Mouse (Mus musculus) hindbrain, embryonic 10.5 days (tissue): Measurements from ENCODE around the gene Wbp4. TPM values are rescaled to one million over a fixed set of nuclear protein-coding genes. Genes with fewer than 3 reads are reported as not detected.
"Not testable (repeated sequence)": the region's sequence is repeated elsewhere in the genome, so short reads cannot be mapped to it uniquely, and the experiment has no call there.

Experiments used
- DNase-seq: peaks from one replicate; pipeline ENCODE4 v3.0.0-alpha.2; 2017; ENCODE audit warnings: low spot score
- H3K27ac ChIP-seq: fragments of 300-500 bp; sonication (generic); 2 replicates; pipeline ENCODE4 v1.5.1; 2016; ENCODE audit warnings: mild to moderate bottlenecking, moderate library complexity
- H3K27me3 ChIP-seq: fragments of 300-500 bp; sonication (generic); 2 replicates; pipeline ENCODE4 v1.6.1; 2016; ENCODE audit warnings: mild to moderate bottlenecking; ENCODE audit not compliant: poor library complexity, insufficient read depth, severe bottlenecking
- H3K36me3 ChIP-seq: fragments of 300-500 bp; sonication (generic); 2 replicates; pipeline ENCODE4 v1.6.1; 2016; ENCODE audit warnings: mild to moderate bottlenecking, moderate library complexity
- H3K4me1 ChIP-seq: fragments of 300-500 bp; sonication (generic); replicated peaks from 2 replicates; pipeline ENCODE4 v1.6.1; 2016; ENCODE audit warnings: mild to moderate bottlenecking
- H3K4me3 ChIP-seq: fragments of 300-500 bp; sonication (generic); 2 replicates; pipeline ENCODE4 v1.5.1; 2016; ENCODE audit warnings: mild to moderate bottlenecking, moderate library complexity
- H3K9me3 ChIP-seq: fragments of 300-500 bp; sonication (generic); 2 replicates; pipeline ENCODE4 v1.6.1; 2016; ENCODE audit warnings: mild to moderate bottlenecking, moderate library complexity
- WGBS: fragments of 180-500 bp; shearing (Covaris S2); methylation state at CpG from one replicate; pipeline ENCODE4 v1.1.7; 2016; 5-methylcytosine and 5-hydroxymethylcytosine counted together
- polyA plus RNA-seq: library from polyadenylated mRNA; unstranded; fragments of >200 nt; fragmentation: Nextera tagmentation; extraction: Ambion mirVana; gene quantifications from 2 replicates; pipeline ENCODE4 v1.2.1, GENCODE M21; 2016

The Wbp4 gene
- polyA plus RNA-seq, 1 experiment from 2014 or later: 38.9 TPM

GRCm38 (mm10) chr14:79473384-79473783 lies 7.9 kb downstream of the Wbp4 start:
- Histone ChIP-seq H3K27me3 (no peaks in the 10 kb centered on the region), H3K4me3 (no peak overlapping the region), H3K9me3 (no peaks in the 10 kb centered on the region), H3K27ac (no peak overlapping the region), H3K4me1 (no peaks in the 10 kb centered on the region), H3K36me3 (peaks cover 99% of the 10 kb centered on the region)
- no peak for DNase-seq
- WGBS: 87% methylated on average over 2 of the region's 2 CpGs

DNA sequence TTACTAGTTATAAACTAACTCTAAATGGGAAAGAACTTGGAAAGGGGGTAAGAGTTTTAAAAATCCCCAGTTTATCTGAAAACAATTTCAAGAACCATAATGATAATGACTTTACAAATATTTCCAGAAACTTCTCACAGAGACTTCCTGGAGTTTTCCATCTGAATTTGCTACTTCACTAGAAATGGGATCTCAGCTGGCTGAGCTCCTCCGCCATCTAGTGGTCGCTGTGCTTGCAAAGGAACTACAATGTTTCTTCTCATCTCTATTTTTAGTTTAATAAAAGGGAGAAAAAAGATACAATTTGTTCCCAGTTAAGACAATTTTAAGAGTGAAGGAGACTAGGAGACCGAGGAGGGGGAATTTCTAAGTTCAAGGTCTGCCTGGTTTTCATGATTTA lies 13.7 kb downstream of the Wbp4 start:
- DNase-seq: no peak
- H3K36me3 ChIP-seq: peaks cover 97% of the 10 kb centered on the region
- 29% methylated on average over 3 of the region's 3 CpGs for WGBS

DNA sequence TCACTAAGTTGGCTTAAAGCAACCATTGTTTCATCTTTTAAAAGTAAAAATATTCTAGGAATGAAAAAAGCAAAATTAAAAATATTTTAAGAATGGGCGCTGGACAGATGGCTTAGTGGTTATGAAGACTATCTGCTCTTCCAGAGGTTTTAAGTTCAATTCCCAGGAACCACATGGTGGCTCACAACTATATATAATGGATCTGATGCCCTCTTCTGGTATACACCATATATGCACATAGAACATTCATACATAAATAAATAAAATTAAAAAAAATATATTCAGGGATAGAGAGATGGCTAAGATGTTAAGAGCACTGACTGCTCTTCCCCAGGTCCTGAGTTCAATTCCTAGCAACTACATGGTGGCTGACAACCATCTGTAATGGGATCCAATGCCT lies 15.7 kb downstream of the Wbp4 start:
- Histone ChIP-seq H3K27me3 (no peaks in the 10 kb centered on the region), H3K9me3 (no peaks in the 10 kb centered on the region), H3K4me1 (no peaks in the 10 kb centered on the region), H3K27ac (no peak overlapping the region), H3K4me3 (no peak overlapping the region), H3K36me3 (peaks cover 97% of the 10 kb centered on the region)
- 95% methylated on average over 1 of the region's 1 CpGs for WGBS
- no peak for DNase-seq

More for the DNA sequence above, 13.7 kb downstream of the Wbp4 start:
- Histone ChIP-seq H3K27me3 (no peaks in the 10 kb centered on the region), H3K27ac (no peak overlapping the region), H3K4me3 (no peak overlapping the region), H3K9me3 (no peaks in the 10 kb centered on the region), H3K4me1 (no peaks in the 10 kb centered on the region)

- Histone ChIP-seq H3K27me3 (no peaks in the 10 kb centered on the region), H3K4me1 (no peaks in the 10 kb centered on the region), H3K4me3 (no peak overlapping the region), H3K9me3 (0 out of 2 replicates have a peak, but pooled peaks cover 4% of the 10 kb centered on the region), H3K36me3 (peaks cover 62% of the 10 kb centered on the region), H3K27ac (no peak overlapping the region)
- no peak for DNase-seq
- 93% methylated on average over 4 of the region's 4 CpGs for WGBS
Observed at GRCm38 (mm10) chr14:79460988-79461387, 20.3 kb downstream of the Wbp4 start.

GRCm38 (mm10) chr14:79460401-79460800 lies 20.9 kb downstream of the Wbp4 start:
- 0 out of 2 replicates have a peak, but pooled peaks cover 4% of the 10 kb centered on the region for H3K9me3 ChIP-seq
- H3K27me3 ChIP-seq: no peaks in the 10 kb centered on the region
- peaks cover 56% of the 10 kb centered on the region for H3K36me3 ChIP-seq
- H3K27ac ChIP-seq: no peak overlapping the region
- no peak overlapping the region for H3K4me3 ChIP-seq
- DNase-seq: no peak
- WGBS: 88% methylated on average over 1 of the region's 1 CpGs
- H3K4me1 ChIP-seq: no peaks in the 10 kb centered on the region

GRCm38 (mm10) chr14:79452591-79452934 lies 28.8 kb downstream of the Wbp4 start:
- not testable (repeated sequence) for H3K4me1 ChIP-seq, H3K27me3 ChIP-seq, H3K4me3 ChIP-seq, DNase-seq, H3K36me3 ChIP-seq, H3K27ac ChIP-seq
- 98% methylated on average over 8 of the region's 10 CpGs for WGBS
- peaks cover 15% of the 10 kb centered on the region for H3K9me3 ChIP-seq

DNA sequence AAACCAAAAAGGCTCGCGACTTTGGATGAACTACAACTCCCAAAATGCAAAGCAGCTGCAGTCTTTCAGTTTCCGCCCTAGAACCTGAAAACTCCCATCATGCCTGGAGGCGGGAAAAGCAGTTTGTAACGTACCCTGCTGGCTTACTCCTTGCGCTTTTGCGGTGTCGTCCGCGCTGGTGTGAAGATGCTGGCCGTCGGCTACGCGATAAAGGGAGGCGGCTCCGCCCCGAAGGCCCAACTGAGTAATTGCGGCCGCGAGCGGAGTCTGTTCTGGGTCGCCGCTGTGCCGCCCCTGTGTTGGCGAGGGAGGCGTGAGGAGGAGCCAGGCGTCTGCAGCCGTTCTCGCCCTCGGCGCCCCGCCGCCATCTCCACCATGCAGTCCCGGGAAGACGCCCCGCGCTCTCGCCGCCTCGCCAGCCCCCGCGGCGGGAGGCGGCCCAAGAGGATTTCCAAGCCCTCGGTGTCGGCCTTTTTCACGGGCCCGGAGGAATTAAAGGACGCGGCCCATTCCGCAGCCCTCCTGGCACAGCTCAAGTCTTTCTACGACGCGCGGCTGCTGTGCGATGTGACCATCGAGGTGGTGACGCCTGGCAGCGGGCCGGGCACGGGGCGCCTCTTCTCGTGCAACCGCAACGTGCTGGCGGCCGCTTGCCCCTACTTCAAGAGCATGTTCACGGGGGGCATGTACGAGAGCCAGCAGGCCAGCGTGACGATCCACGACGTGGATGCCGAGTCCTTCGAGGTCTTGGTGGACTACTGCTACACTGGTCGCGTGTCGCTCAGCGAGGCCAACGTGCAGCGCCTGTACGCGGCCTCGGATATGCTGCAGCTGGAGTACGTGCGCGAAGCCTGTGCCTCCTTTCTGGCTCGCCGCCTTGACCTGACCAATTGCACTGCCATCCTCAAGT lies 29.4 kb downstream of the Wbp4 start, which contains the start of gene Kbtbd6:
Gene Kbtbd6 (plus strand): TSS at position 155 of the 910 bp plus-strand sequence.
- peak; percentile 89 for DNase-seq
- peaks cover 15% of the 10 kb centered on the region for H3K9me3 ChIP-seq
- H3K36me3 ChIP-seq, H3K27me3 ChIP-seq, H3K4me1 ChIP-seq: not testable (repeated sequence)
- 17% methylated on average over 43 of the region's 89 CpGs for WGBS
- H3K4me3 ChIP-seq: peak within 1 kb of the TSS; percentile 63
- peak within 1 kb of the TSS; percentile 90 for H3K27ac ChIP-seq

DNA sequence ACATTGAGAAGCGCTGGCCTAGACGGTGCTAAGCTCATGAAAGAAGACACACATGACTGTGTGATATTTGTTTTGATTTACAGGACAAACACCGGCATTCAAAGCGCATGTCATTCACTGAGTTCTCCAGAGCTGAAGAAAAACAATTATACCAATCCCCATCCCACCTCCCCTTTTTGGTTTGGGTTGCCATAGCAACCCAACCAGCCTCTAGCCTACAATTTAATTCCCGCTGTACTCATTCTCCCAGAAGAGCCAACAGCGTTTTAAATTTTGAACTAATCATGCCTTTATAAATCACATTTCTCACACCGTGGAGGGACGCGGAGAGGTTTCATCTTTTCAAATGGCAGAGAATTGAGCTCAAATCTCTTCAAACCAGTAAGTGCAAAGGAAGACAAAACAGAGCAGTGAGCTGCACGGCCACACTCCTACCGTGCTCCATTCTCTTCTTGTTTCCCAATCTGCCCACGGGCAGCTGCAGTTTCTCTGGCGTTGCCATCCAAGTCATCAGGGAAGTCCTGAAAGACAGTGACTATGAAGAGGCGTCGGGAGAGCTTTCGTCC lies 36.2 kb downstream of the Wbp4 start:
- WGBS: 39% methylated on average over 16 of the region's 16 CpGs
- Histone ChIP-seq H3K9me3 (no peaks in the 10 kb centered on the region), H3K27ac (peak overlapping the region; percentile 62), H3K4me3 (peak overlapping the region; percentile 35), H3K4me1 (peaks cover 16% of the 10 kb centered on the region), H3K27me3 (no peaks in the 10 kb centered on the region), H3K36me3 (no peaks in the 10 kb centered on the region)
- DNase-seq: peak; percentile 35

GRCm38 (mm10) chr14:79444601-79445000 lies 36.7 kb downstream of the Wbp4 start:
- Histone ChIP-seq H3K27me3 (no peaks in the 10 kb centered on the region), H3K36me3 (no peaks in the 10 kb centered on the region), H3K27ac (no peak overlapping the region), H3K4me3 (no peak overlapping the region), H3K4me1 (peaks cover 16% of the 10 kb centered on the region), H3K9me3 (peaks cover 3% of the 10 kb centered on the region; the same call in 1 of the 2 replicates)
- no peak for DNase-seq
- WGBS: 86% methylated on average over 9 of the region's 9 CpGs

DNA sequence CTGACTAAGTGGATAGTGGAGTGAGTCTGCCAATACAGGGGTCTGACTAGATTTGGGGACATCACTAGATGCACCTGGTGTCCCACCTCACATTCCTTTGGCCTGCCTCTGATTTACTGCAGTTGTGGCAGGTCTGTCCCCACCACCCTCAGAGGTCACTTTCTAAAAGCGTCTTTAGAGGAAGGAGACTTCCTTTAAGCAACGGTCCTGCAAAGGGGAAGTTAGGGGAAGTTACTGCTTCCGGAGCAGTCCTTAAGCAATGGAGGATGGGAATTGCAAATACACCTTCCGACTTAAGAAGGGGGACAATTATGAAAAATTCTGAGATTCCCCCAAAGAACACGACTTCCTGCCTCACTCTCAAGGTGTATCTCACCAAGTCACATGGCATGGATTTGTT lies 39.9 kb downstream of the Wbp4 start:
- Histone ChIP-seq H3K9me3 (peaks cover 6% of the 10 kb centered on the region; the same call in 1 of the 2 replicates), H3K27me3 (no peaks in the 10 kb centered on the region), H3K27ac (no peak overlapping the region)

DNA sequence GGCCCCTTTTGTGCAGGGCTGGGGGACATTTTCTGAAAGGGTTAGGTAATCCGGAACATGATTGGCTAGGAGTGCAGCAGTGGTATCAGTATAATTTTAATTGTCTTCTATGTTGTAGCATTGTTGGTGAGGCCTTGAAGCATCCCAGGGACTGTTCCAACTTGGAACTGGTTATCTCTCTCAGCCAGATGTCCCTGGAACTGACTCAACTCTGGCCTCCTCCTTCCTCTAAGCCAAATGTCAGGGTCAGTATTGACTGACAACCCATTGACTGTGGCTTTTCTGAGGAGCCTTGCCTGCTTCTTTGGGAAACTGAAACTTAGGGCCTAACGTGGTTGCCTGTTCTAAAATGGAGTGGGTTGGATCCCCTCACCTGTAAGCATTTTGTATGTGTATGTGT lies 40.7 kb downstream of the Wbp4 start:
- Histone ChIP-seq H3K4me1 (peaks cover 16% of the 10 kb centered on the region), H3K27ac (no peak overlapping the region), H3K4me3 (no peak overlapping the region), H3K9me3 (peaks cover 6% of the 10 kb centered on the region; the same call in 1 of the 2 replicates), H3K36me3 (no peaks in the 10 kb centered on the region), H3K27me3 (no peaks in the 10 kb centered on the region)
- WGBS: 88% methylated on average over 2 of the region's 2 CpGs
- no peak for DNase-seq

More for the DNA sequence above, 39.9 kb downstream of the Wbp4 start:
- Histone ChIP-seq H3K36me3 (no peaks in the 10 kb centered on the region), H3K4me3 (no peak overlapping the region), H3K4me1 (peaks cover 16% of the 10 kb centered on the region)
- DNase-seq: no peak
- WGBS: 89% methylated on average over 5 of the region's 5 CpGs

DNA sequence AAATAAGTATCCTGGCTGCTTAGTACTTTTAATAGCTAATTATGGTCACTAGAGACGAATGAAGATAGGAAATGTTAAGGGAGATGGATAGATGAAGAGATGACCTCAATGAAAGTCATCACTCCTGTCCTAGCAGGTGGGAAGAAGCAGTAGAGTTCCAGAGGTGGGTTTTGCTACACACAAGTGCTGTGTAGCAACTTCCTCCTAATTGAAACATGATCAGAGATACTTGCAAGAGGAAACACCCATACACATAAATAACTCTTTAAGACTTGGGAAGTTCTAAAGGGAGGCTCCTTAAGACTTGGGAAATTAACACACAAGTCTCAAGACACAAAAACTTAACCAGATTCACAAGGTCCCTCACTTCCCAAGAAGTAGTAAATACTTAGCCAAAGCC lies 47.3 kb downstream of the Wbp4 start:
- 80% methylated on average over 1 of the region's 1 CpGs for WGBS
- Histone ChIP-seq H3K4me3 (no peak overlapping the region), H3K9me3 (0 out of 2 replicates have a peak, but pooled peaks cover 6% of the 10 kb centered on the region), H3K36me3 (0 out of 2 replicates have a peak, but pooled peaks cover 3% of the 10 kb centered on the region), H3K27me3 (no peaks in the 10 kb centered on the region), H3K27ac (no peak overlapping the region), H3K4me1 (no peaks in the 10 kb centered on the region)
- DNase-seq: no peak

DNA sequence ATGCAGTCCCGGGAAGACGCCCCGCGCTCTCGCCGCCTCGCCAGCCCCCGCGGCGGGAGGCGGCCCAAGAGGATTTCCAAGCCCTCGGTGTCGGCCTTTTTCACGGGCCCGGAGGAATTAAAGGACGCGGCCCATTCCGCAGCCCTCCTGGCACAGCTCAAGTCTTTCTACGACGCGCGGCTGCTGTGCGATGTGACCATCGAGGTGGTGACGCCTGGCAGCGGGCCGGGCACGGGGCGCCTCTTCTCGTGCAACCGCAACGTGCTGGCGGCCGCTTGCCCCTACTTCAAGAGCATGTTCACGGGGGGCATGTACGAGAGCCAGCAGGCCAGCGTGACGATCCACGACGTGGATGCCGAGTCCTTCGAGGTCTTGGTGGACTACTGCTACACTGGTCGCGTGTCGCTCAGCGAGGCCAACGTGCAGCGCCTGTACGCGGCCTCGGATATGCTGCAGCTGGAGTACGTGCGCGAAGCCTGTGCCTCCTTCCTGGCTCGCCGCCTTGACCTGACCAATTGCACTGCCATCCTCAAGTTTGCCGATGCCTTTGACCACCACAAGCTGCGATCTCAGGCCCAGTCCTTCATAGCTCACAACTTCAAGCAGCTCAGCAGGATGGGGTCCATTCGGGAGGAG lies 54.5 kb downstream of the Wbp4 start:
- DNase-seq, H3K27me3 ChIP-seq, H3K4me1 ChIP-seq: not testable (repeated sequence)
- Histone ChIP-seq H3K4me3 (peak overlapping the region; percentile 60), H3K36me3 (peaks cover 24% of the 10 kb centered on the region), H3K27ac (peak overlapping the region; percentile 91), H3K9me3 (peaks cover 19% of the 10 kb centered on the region)
- 48% methylated on average over 14 of the region's 59 CpGs for WGBS
